Mouse (Mus musculus) brain, embryonic 14.5 days (tissue): ENCODE results near the gene Lgmn. TPM values are rescaled to one million over a fixed set of nuclear protein-coding genes. Genes with fewer than 3 reads are reported as not detected.

Experiments
- DNase-seq: peaks from one replicate; pipeline ENCODE4 v3.0.0-alpha.2; 2011; ENCODE audit warnings: low read depth
- CTCF ChIP-seq: fragments of 200-500 bp; IDR thresholded peaks from 2 replicates; pipeline ENCODE4 v1.5.1; 2012; ENCODE audit warnings: inconsistent platforms, mild to moderate bottlenecking, moderate library complexity, borderline replicate concordance; ENCODE audit not compliant: insufficient read depth, insufficient read length; ENCODE audit errors: extremely low read depth
- POLR2A ChIP-seq: fragments of 200-500 bp; IDR thresholded peaks from 2 replicates; pipeline ENCODE4 v1.6.1; 2012; ENCODE audit warnings: mild to moderate bottlenecking, inconsistent platforms, borderline replicate concordance; ENCODE audit not compliant: poor library complexity, insufficient read depth, insufficient read length, severe bottlenecking; ENCODE audit errors: extremely low read depth
- polyA plus RNA-seq: library from polyadenylated mRNA; depleted of rRNA; stranded (reverse); fragments of >200 nt; gene quantifications from 2 replicates; pipeline ENCODE4 v1.2.3, GENCODE M21; 2012

The Lgmn gene
- polyA plus RNA-seq, 1 experiment: 61.8 TPM

- DNase-seq: no peak
- TF ChIP-seq POLR2A (no peak), CTCF (no peak)
Observed at GRCm38 (mm10) chr12:102417701-102418100, 21.9 kb downstream of the Lgmn start.

- no peak for DNase-seq
- TF ChIP-seq CTCF (no peak), POLR2A (no peak)
Observed at GRCm38 (mm10) chr12:102416955-102417510, 22.6 kb downstream of the Lgmn start.

GRCm38 (mm10) chr12:102416391-102416837, 23.2 kb downstream of the Lgmn start:
- TF ChIP-seq POLR2A: no peak
- TF ChIP-seq CTCF: no peak
- DNase-seq: peak; percentile 19

GRCm38 (mm10) chr12:102414686-102415085, 24.9 kb downstream of the Lgmn start:
- TF ChIP-seq POLR2A (no peak), CTCF (no peak)

GRCm38 (mm10) chr12:102413171-102413570, 26.4 kb downstream of the Lgmn start:
- TF ChIP-seq CTCF: no peak
- no peak for TF ChIP-seq POLR2A
- no peak for DNase-seq

More at GRCm38 (mm10) chr12:102414686-102415085, 24.9 kb downstream of the Lgmn start:
- DNase-seq: no peak

- DNase-seq: no peak
- TF ChIP-seq POLR2A (no peak), CTCF (no peak)
Observed at GRCm38 (mm10) chr12:102398588-102398987, 41.0 kb downstream of the Lgmn start.

- TF ChIP-seq POLR2A (no peak), CTCF (no peak)
- peak; percentile 31 for DNase-seq
Observed at GRCm38 (mm10) chr12:102395998-102396991, 43.3 kb downstream of the Lgmn start.

GRCm38 (mm10) chr12:102395537-102395936, 44.1 kb downstream of the Lgmn start:
- TF ChIP-seq CTCF (no peak), POLR2A (no peak)
- peak; percentile 13 for DNase-seq

- TF ChIP-seq POLR2A: no peak
- no peak for DNase-seq
Observed at GRCm38 (mm10) chr12:102394496-102394895, 45.1 kb downstream of the Lgmn start.

GRCm38 (mm10) chr12:102391982-102392381, 47.6 kb downstream of the Lgmn start:
- DNase-seq: peak; percentile 25
- peak; percentile 44; the same call in 1 of the 2 replicates for TF ChIP-seq CTCF
- TF ChIP-seq POLR2A: no peak

- TF ChIP-seq CTCF: no peak
- DNase-seq: no peak
Observed at GRCm38 (mm10) chr12:102391109-102391508, 48.5 kb downstream of the Lgmn start.
